Mouse (Mus musculus): Measurements from ENCODE around the gene Slc22a20.

DNA sequence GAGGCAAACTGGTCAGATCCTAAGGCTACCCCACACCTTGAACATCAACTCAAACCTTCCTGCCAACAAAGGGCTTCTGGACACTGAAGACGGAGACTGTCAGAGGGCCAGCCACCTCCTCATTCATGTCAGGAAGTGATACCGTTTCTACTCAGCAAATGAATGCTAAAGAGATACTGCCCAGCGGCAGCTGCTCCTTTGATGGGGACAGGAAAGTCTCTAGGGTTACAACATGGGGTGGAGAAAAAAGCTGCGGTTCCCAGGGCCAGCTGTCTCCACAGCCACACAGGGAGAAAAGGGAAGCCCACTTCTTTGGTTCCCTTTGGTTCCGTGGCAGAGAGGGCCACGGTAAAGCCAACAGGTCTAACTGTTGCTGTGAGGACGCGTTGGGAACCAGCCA is 41.8 kb downstream of the Slc22a20 start:
- TF ChIP-seq POLR2A (IDR thresholded peaks at IDR 0.05; ENCODE audit: borderline replicate concordance, insufficient read depth, low read length): no peak
- TF ChIP-seq CTCF (IDR thresholded peaks at IDR 0.05; ENCODE audit: borderline replicate concordance, insufficient read depth, low read depth, low read length): no peak
